Mouse (Mus musculus) cerebellum, adult 2 months (tissue): ENCODE data around the gene Prr15l.

Experiments used
- CTCF ChIP-seq: fragments of 200-500 bp; IDR thresholded peaks from 2 replicates; pipeline ENCODE4 v1.5.1; 2011; ENCODE audit warnings: low read depth, mild to moderate bottlenecking, control low read depth, low read length, moderate library complexity, borderline replicate concordance; ENCODE audit not compliant: insufficient read depth
- POLR2A ChIP-seq: fragments of 200-500 bp; IDR thresholded peaks from 2 replicates; pipeline ENCODE4 v1.6.1; 2011; ENCODE audit warnings: low read length, control low read depth, borderline replicate concordance; ENCODE audit not compliant: insufficient read depth

- TF ChIP-seq POLR2A, result no peak
- TF ChIP-seq CTCF, result no peak
Measured at GRCm38 (mm10) chr11:96979329-96979728, 51.4 kb downstream of the Prr15l start.
